Mouse (Mus musculus) lung, adult 2 months (tissue): ENCODE measurements at regions not wholly inside any gene's neighbourhood (a gene's known extent, or its start where the extent isn't known, plus 50 kb on each side); places are given as distances from the start of the nearest gene placed in this dataset.

ENCODE experiments used
- CTCF ChIP-seq: fragments of 200-500 bp; IDR thresholded peaks from 2 replicates; pipeline ENCODE4 v1.5.1; 2011; ENCODE audit warnings: mild to moderate bottlenecking, low read length, control low read depth; ENCODE audit not compliant: insufficient read depth
- POLR2A ChIP-seq: fragments of 200-500 bp; IDR thresholded peaks from 2 replicates; pipeline ENCODE4 v1.6.1; 2011; ENCODE audit warnings: low read depth, mild to moderate bottlenecking, control low read depth, low read length, borderline replicate concordance; ENCODE audit errors: extremely low read depth

GRCm38 (mm10) chr7:73856908-73857307, 116.8 kb downstream of the Fam174b start:
- no peak for TF ChIP-seq CTCF
- TF ChIP-seq POLR2A = no peak
